Mouse (Mus musculus): ENCODE results near the gene Hbp1. TPM values are rescaled to one million over a fixed set of nuclear protein-coding genes. Genes with fewer than 3 reads are reported as not detected.

Gene Hbp1
- polyA plus RNA-seq, 1 experiment from 2014 or later, result 83.3 TPM

DNA sequence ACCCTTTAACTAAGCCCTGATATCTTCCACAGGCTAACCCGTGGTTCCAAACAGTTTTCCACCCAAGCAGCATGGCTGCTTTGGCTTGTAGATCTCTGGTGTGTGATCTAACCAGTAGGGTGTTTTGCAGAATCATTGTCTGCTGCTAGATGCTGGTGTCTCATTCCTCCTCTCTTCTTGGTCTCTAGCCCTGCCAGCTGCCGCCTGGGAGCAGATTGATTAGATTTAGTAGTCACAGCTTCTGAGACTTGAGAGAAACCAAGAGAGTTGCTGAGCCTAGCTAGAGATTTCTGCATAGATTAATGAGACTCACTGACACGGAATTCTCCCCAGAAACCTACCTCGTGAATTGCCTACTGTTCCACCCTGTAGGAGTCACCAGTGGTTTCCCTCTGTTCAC is 65.3 kb downstream of the Hbp1 start:
- Histone ChIP-seq H3K9ac (replicated peaks; ENCODE audit: low read depth, low read length) (no peak overlapping the region), H3K4me2 (ENCODE audit: low read length) (no peak overlapping the region), H3K27me3 (replicated peaks; ENCODE audit: control insufficient read depth, insufficient read depth, low read length) (no peaks in the 10 kb centered on the region), H3K4me3 (replicated peaks; ENCODE audit: low read length) (no peak overlapping the region), H3K36me3 (ENCODE audit: control insufficient read depth, insufficient read depth) (peaks cover 3% of the 10 kb centered on the region; the same call in 1 of the 2 replicates), H3K4me1 (replicated peaks; ENCODE audit: control insufficient read depth, insufficient read depth, low read length) (no peaks in the 10 kb centered on the region), H3K27ac (ENCODE audit: low read length) (no peak overlapping the region), H3K9me3 (ENCODE audit: control insufficient read depth, low read length) (no peaks in the 10 kb centered on the region)
- ATAC-seq, result no peak
- 92% methylated on average over 4 of the region's 4 CpGs for WGBS

DNA sequence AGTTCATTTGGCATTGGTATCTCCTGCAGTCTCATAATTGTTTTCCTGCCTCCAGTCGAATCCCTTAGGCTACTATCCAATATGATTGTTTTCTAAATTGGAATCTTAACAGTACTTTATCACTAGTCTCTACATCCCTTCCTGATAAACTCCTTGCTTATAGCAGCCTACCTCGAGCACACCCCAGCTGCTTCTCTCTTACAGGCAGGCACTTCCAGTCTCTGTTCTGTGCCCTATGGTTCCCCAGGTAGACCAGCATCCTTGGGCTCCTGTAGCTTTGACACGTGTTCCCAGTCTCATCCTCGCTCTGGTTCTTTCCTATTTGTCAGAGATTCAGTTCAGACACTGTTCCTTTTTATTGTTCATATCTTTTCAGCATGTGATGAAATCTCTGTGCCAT is 66.0 kb downstream of the Hbp1 start:
- Histone ChIP-seq H3K9ac (replicated peaks; ENCODE audit: low read depth, low read length) (no peak overlapping the region), H3K4me1 (replicated peaks; ENCODE audit: control insufficient read depth, insufficient read depth, low read length) (no peaks in the 10 kb centered on the region), H3K9me3 (ENCODE audit: control insufficient read depth, low read length) (no peaks in the 10 kb centered on the region), H3K4me3 (replicated peaks; ENCODE audit: low read length) (no peak overlapping the region), H3K27me3 (replicated peaks; ENCODE audit: control insufficient read depth, insufficient read depth, low read length) (no peaks in the 10 kb centered on the region), H3K27ac (ENCODE audit: low read length) (no peak overlapping the region), H3K36me3 (ENCODE audit: control insufficient read depth, insufficient read depth) (peaks cover 3% of the 10 kb centered on the region; the same call in 1 of the 2 replicates), H3K4me2 (ENCODE audit: low read length) (no peak overlapping the region)
- WGBS, result 85% methylated on average over 4 of the region's 4 CpGs
- no peak for ATAC-seq

DNA sequence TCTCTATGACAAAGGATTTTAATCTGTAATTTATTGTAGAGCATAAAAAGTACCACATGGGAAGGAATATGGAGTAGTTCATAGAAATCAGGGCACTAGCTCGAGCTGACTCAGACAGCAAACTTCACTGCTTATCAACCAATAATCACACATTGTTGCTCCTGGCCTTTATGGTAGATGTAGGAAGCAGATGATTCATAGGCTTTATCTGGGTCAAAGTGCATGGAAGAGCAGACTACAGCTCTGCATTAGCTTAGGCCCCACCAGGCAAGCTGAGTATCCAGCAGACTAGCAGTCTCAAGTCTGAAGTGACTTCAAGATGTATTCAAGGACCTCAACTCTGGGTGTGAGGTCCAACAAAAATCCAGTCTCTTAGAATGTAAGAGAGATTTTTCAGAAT is 67.6 kb downstream of the Hbp1 start:
- no peaks in the 10 kb centered on the region for H3K4me1 ChIP-seq (replicated peaks; ENCODE audit: control insufficient read depth, insufficient read depth, low read length)
- WGBS, result 85% methylated on average over 1 of the region's 1 CpGs

DNA sequence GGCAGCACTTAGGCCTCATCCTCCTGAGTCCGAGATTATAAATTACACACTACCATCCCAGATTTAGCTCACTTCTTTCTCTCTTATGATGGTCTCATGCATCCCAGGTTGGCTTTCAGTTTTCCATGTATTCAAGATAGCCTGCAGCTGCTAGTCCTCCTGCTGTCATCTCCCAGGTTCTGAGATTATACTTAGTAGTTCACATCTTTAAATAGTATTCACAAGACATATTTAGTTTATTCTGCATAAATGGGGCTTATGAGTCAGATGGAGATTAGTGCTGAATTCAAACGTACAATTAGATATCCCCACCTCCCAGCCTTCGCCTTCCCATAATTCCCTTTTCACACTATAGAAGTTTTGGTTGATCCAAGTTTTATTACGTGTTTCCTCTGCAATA is 73.6 kb downstream of the Hbp1 start:
- 84% methylated on average over 4 of the region's 4 CpGs for WGBS
- H3K4me3 ChIP-seq (replicated peaks; ENCODE audit: low read length), result no peak overlapping the region
- H3K36me3 ChIP-seq (ENCODE audit: control insufficient read depth, insufficient read depth), result no peaks in the 10 kb centered on the region
- H3K27me3 ChIP-seq (replicated peaks; ENCODE audit: control insufficient read depth, insufficient read depth, low read length), result no peaks in the 10 kb centered on the region
- H3K4me2 ChIP-seq (ENCODE audit: low read length), result no peak overlapping the region
- no peaks in the 10 kb centered on the region for H3K4me1 ChIP-seq (replicated peaks; ENCODE audit: control insufficient read depth, insufficient read depth, low read length)
- no peak overlapping the region for H3K27ac ChIP-seq (ENCODE audit: low read length)
- ATAC-seq, result no peak
- H3K9ac ChIP-seq (replicated peaks; ENCODE audit: low read depth, low read length), result no peak overlapping the region
- H3K9me3 ChIP-seq (ENCODE audit: control insufficient read depth, low read length), result no peaks in the 10 kb centered on the region

More for the DNA sequence above, 67.6 kb downstream of the Hbp1 start:
- H3K27ac ChIP-seq (ENCODE audit: low read length), result no peak overlapping the region
- H3K27me3 ChIP-seq (replicated peaks; ENCODE audit: control insufficient read depth, insufficient read depth, low read length), result no peaks in the 10 kb centered on the region
- H3K4me2 ChIP-seq (ENCODE audit: low read length), result no peak overlapping the region
- no peak overlapping the region for H3K4me3 ChIP-seq (replicated peaks; ENCODE audit: low read length)
- peaks cover 3% of the 10 kb centered on the region; the same call in 1 of the 2 replicates for H3K36me3 ChIP-seq (ENCODE audit: control insufficient read depth, insufficient read depth)
- no peak for ATAC-seq
- no peak overlapping the region for H3K9ac ChIP-seq (replicated peaks; ENCODE audit: low read depth, low read length)
- H3K9me3 ChIP-seq (ENCODE audit: control insufficient read depth, low read length), result no peaks in the 10 kb centered on the region

Other genes starting within 250 kb of the Hbp1 start
- 12.2 and 12.8 TPM in 2 replicates for gene Gpr22, start 236.6 kb downstream of the Hbp1 start, polyA plus RNA-seq (2015; fragmentation: Nextera tagmentation; extraction: Ambion mirVana)
- gene Prkar2b, start 110.8 kb upstream of the Hbp1 start, polyA plus RNA-seq (2015; fragmentation: Nextera tagmentation; extraction: Ambion mirVana), result 140 and 150 TPM in 2 replicates